Mouse (Mus musculus) liver, adult 2 months (tissue): ENCODE measurements around the gene Map2k3. TPM values are rescaled to one million over a fixed set of nuclear protein-coding genes. Genes with fewer than 3 reads are reported as not detected.
A peak's percentile ranks its signal among the peaks of the same experiment; 100 is the strongest.

Experiments
- DNase-seq: peaks from one replicate; pipeline ENCODE4 v3.0.0-alpha.2; 2011; ENCODE audit warnings: low read depth, low spot score; ENCODE audit errors: extremely low read depth
- H3K27ac ChIP-seq: fragments of 200-500 bp; replicated peaks from 2 replicates; pipeline ENCODE4 v1.5.1; 2012; ENCODE audit warnings: low read depth, mild to moderate bottlenecking, control low read depth, inconsistent platforms, low read length; ENCODE audit not compliant: insufficient read depth
- H3K27me3 ChIP-seq: fragments of 200-500 bp; 2 replicates; pipeline ENCODE4 v1.6.1; 2012; ENCODE audit warnings: mild to moderate bottlenecking, moderate library complexity, low read length, inconsistent platforms; ENCODE audit not compliant: control insufficient read depth, insufficient read depth
- H3K36me3 ChIP-seq: fragments of 200-500 bp; 2 replicates; pipeline ENCODE4 v1.6.1; 2012; ENCODE audit warnings: low read length, inconsistent platforms; ENCODE audit not compliant: control insufficient read depth, insufficient read depth
- H3K4me1 ChIP-seq: fragments of 200-500 bp; 2 replicates; pipeline ENCODE4 v1.6.1; 2011; ENCODE audit warnings: low read length; ENCODE audit not compliant: control insufficient read depth, insufficient read depth
- H3K4me3 ChIP-seq: fragments of 200-500 bp; 2 replicates; pipeline ENCODE4 v1.5.1; 2011; ENCODE audit warnings: low read depth, mild to moderate bottlenecking, control low read depth, low read length, moderate library complexity; ENCODE audit not compliant: insufficient read depth
- H3K79me2 ChIP-seq: fragments of 200-500 bp; 2 replicates; pipeline ENCODE4 v1.6.1; 2012; ENCODE audit warnings: inconsistent platforms, mild to moderate bottlenecking, low read length, moderate library complexity; ENCODE audit not compliant: control insufficient read depth, insufficient read depth
- H3K9ac ChIP-seq: fragments of 200-500 bp; 2 replicates; pipeline ENCODE4 v1.6.1; 2012; ENCODE audit warnings: low read depth, mild to moderate bottlenecking, control low read depth, inconsistent platforms, low read length
- CTCF ChIP-seq: fragments of 200-500 bp; IDR thresholded peaks from 2 replicates; pipeline ENCODE4 v1.5.1; 2011; ENCODE audit warnings: low read depth, low read length, control low read depth
- POLR2A ChIP-seq: fragments of 200-500 bp; IDR thresholded peaks from 2 replicates; pipeline ENCODE4 v1.6.1; 2011; ENCODE audit warnings: low read length, control low read depth; ENCODE audit not compliant: insufficient read depth; ENCODE audit errors: extremely low read depth
- WGBS: fragments of 180-500 bp; shearing (Covaris S2); methylation state at CpG from one replicate; pipeline ENCODE4 v1.1.7; 2018; 5-methylcytosine and 5-hydroxymethylcytosine counted together
- polyA plus RNA-seq: library from polyadenylated mRNA; depleted of rRNA; stranded (reverse); fragments of >200 nt; gene quantifications from 2 replicates; pipeline ENCODE4 v1.2.3, GENCODE M21; 2012
- total RNA-seq: library from RNA; depleted of rRNA; stranded (reverse); fragments of >200 nt; gene quantifications from 2 replicates; pipeline ENCODE4 v1.2.3, GENCODE M21; 2014

Gene Map2k3
- total and polyA plus RNA-seq, 2 experiments = 25.7 to 36.9 TPM

GRCm38 (mm10) chr11:60908073-60908472 is 23.8 kb upstream of the Map2k3 start:
- H3K4me3 ChIP-seq = no peak overlapping the region
- H3K9ac ChIP-seq = no peak overlapping the region
- no peaks in the 10 kb centered on the region for H3K27me3 ChIP-seq
- TF ChIP-seq POLR2A = no peak
- no peak for TF ChIP-seq CTCF
- H3K27ac ChIP-seq = no peak overlapping the region
- peaks cover 3% of the 10 kb centered on the region; the same call in 1 of the 2 replicates for H3K36me3 ChIP-seq
- DNase-seq = no peak
- H3K79me2 ChIP-seq = peaks cover 8% of the 10 kb centered on the region; the same call in 1 of the 2 replicates
- peaks cover 15% of the 10 kb centered on the region for H3K4me1 ChIP-seq
- WGBS = 70% methylated on average over 3 of the region's 3 CpGs

- DNase-seq = no peak
- peaks cover 8% of the 10 kb centered on the region; the same call in 1 of the 2 replicates for H3K79me2 ChIP-seq
- no peak overlapping the region for H3K4me3 ChIP-seq
- H3K27me3 ChIP-seq = no peaks in the 10 kb centered on the region
- peaks cover 15% of the 10 kb centered on the region for H3K4me1 ChIP-seq
- peaks cover 3% of the 10 kb centered on the region; the same call in 1 of the 2 replicates for H3K36me3 ChIP-seq
- TF ChIP-seq POLR2A = no peak
- no peak for TF ChIP-seq CTCF
- WGBS = 100% methylated on average over 1 of the region's 1 CpGs
- H3K27ac ChIP-seq = no peak overlapping the region
- no peak overlapping the region for H3K9ac ChIP-seq
Measured at GRCm38 (mm10) chr11:60909626-60910025, 22.2 kb upstream of the Map2k3 start.

DNA sequence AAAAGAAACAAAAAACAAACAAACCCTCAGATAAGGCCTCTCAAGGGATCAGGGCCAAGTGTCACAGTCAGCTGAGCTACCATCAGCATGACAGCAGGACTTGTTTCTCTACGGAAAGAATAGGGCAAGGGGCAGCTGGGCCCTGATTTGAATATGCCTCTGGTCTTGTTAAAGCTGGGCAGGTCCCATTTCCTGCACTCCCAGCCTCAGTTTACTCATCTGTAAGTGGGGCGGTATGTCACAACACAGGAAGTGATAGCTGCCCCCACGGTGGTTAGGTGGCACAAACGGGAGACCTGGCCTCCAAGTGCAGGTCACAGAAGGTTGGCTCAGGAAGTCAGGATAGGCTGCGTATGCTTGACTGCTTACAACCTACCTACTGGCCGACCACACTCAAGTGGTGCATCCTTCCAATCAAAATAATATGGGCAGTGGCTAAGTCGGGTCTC is 19.3 kb upstream of the Map2k3 start:
- peak; percentile 66 for DNase-seq
- TF ChIP-seq CTCF = no peak
- TF ChIP-seq POLR2A = no peak
- no peaks in the 10 kb centered on the region for H3K27me3 ChIP-seq
- peaks cover 8% of the 10 kb centered on the region; the same call in 1 of the 2 replicates for H3K79me2 ChIP-seq
- H3K4me1 ChIP-seq = peaks cover 15% of the 10 kb centered on the region
- 4% methylated on average over 7 of the region's 7 CpGs for WGBS
- H3K4me3 ChIP-seq = peak overlapping the region; percentile 80
- no peak overlapping the region; the same call in none of the 2 replicates for H3K9ac ChIP-seq
- H3K27ac ChIP-seq = no peak overlapping the region
- H3K36me3 ChIP-seq = no peaks in the 10 kb centered on the region

DNA sequence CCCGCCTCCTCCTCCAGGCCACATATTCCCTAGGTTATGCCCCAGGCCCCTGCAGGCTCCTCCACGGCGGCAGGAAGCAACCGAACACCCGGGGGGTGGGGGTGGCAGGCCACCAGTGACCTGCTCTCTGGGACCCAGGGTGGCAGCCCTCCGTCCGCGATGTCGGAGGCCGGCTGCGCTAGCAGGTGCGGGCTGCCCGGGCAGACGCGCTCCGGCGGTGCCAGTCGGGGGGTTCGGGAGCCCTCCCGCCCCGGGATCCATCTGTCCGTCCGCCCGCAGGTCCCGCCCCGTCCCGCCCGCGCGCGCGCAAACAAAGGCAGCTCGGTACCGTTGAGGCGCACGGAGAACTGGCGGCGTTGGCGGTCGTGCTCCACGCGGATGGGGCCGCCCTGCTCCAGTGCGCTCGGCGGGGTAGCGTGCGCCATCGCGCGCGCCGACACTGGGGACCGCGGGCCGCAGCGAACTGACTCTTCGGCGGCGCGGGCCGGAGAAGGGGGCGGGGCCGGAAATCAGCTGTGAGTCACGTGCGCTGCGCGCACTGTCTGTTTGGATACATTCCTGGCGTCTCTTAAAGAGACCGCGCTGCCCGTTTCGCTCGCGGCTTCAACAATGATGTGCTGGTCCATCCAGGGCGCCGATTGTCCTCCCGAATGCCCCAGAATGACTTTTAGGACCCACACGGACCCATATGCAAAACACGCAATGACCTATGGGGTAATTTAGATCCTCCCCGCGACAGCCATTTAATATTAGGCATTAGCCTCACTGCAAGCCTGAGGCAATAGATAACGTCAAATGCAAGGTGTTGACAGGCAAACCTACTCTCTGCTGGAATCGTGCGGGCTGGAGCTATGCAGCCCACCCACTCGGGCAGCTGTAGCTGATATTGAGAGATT is 18.3 kb upstream of the Map2k3 start:
- under 1% methylated on average over 86 of the region's 86 CpGs for WGBS
- TF ChIP-seq CTCF = no peak
- peak; percentile 64 for TF ChIP-seq POLR2A
- Histone ChIP-seq H3K36me3 (no peaks in the 10 kb centered on the region), H3K9ac (peak overlapping the region; percentile 92), H3K79me2 (peaks cover 8% of the 10 kb centered on the region; the same call in 1 of the 2 replicates), H3K27ac (peak overlapping the region; percentile 65), H3K4me3 (peak overlapping the region; percentile 80), H3K4me1 (peaks cover 15% of the 10 kb centered on the region), H3K27me3 (no peaks in the 10 kb centered on the region)
- DNase-seq = peak; percentile 58

GRCm38 (mm10) chr11:60914491-60914890 is 17.3 kb upstream of the Map2k3 start, which contains the start of gene Natd1:
Gene Natd1 (minus strand): TSS chr11:60914750.
- peaks cover 15% of the 10 kb centered on the region for H3K4me1 ChIP-seq
- H3K9ac ChIP-seq = peak within 1 kb of the TSS; percentile 92
- H3K4me3 ChIP-seq = peak within 1 kb of the TSS; percentile 80
- H3K79me2 ChIP-seq = peaks cover 8% of the 10 kb centered on the region; the same call in 1 of the 2 replicates
- no peaks in the 10 kb centered on the region for H3K36me3 ChIP-seq
- DNase-seq = no peak
- WGBS = 48% methylated on average over 7 of the region's 7 CpGs
- TF ChIP-seq CTCF = no peak
- TF ChIP-seq POLR2A = no peak
- peak within 1 kb of the TSS; percentile 65 for H3K27ac ChIP-seq
- H3K27me3 ChIP-seq = no peaks in the 10 kb centered on the region
